Mouse (Mus musculus) olfactory bulb, adult 2 months (tissue): ENCODE results near the gene Olfr69.

Experiments
- CTCF ChIP-seq: fragments of 200-500 bp; IDR thresholded peaks from 2 replicates; pipeline ENCODE4 v1.5.1; 2012; ENCODE audit warnings: low read depth, mild to moderate bottlenecking, low read length, moderate library complexity; ENCODE audit not compliant: insufficient read depth
- POLR2A ChIP-seq: fragments of 200-500 bp; IDR thresholded peaks from 2 replicates; pipeline ENCODE4 v1.6.1; 2012; ENCODE audit warnings: mild to moderate bottlenecking, low read depth, low read length, moderate library complexity; ENCODE audit not compliant: insufficient read depth

DNA sequence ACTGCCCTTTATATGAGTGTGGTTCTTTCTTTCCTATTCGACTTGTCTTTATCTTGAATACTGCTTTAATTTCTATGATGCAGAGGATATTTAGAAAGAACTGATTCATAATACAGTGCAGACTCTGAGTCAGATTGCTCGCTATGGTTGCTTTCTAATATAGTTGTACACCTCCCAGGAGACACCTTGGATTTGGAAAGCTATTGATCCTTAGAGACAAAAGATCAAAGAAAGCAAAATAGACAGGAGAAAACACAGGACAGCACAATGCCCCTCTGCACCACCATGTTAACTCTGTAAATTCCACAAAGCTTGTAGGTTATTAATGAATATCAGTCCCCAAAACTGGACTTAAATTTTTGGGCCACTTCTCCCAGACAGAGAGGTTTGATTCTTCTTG, 26.6 kb downstream of the Olfr69 start, which contains the start of gene Olfr629:
- TF ChIP-seq POLR2A (no peak), CTCF (no peak)
